Mouse (Mus musculus): Measurements from ENCODE around the gene E130114P18Rik. TPM values are rescaled to one million over a fixed set of nuclear protein-coding genes. Genes with fewer than 3 reads are reported as not detected.

The E130114P18Rik gene
- total RNA-seq, 2 experiments from 2014 or later = 1.4 TPM

DNA sequence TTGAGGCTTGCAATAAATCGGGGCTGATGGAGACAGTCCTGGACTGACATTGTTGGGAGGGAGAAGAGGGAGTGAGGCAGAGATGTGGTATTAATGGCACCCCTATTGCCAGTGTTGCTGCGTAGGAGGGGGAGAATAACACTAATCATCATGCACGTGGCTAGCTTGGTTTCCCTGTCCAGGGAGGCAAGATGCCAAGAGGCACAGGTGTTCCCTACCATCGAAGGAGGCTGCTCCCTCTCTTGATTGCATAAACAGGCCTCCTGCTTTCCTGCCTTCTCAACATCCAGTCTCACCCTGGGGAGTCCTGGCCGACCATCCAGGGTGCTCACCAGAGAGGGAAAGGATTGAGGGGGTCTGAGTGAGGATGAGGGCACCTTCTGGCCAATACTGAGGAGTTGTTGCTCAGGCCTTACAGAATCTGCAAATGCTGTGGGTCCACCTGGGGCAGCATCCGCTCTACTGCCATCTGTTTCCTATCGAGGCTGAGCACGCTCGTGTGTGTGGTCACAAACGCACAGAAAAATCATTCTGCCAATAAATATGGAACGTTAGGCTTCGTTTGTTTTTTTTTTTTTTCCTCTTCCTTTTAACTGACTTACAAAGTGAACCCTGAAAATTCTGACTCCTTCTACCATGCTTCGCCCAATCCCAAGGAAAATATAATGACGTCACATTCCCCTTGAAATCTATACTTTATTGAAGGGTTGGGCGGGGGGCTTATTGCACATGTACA is 130.0 kb downstream of the E130114P18Rik start:
- peak; percentile 11 for DNase-seq

DNA sequence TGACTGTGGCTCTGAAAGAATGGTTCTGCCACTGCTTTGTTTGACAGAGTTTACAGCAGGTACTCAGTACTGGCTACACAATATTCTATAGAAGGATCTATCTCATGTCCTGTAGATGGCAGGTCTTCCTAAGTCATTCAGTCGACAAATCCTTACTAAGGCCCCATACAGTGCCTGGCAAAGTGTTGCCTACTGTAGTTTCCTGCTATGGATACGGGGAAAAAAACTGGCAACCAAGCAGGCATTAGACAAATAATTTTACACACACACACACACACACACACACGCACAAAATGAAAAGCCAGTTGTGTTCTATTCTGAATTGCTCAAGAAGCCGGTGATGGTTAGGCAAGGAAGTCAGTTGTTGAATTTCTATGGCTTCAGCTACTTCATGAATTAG is 130.6 kb downstream of the E130114P18Rik start:
- no peak for DNase-seq

DNA sequence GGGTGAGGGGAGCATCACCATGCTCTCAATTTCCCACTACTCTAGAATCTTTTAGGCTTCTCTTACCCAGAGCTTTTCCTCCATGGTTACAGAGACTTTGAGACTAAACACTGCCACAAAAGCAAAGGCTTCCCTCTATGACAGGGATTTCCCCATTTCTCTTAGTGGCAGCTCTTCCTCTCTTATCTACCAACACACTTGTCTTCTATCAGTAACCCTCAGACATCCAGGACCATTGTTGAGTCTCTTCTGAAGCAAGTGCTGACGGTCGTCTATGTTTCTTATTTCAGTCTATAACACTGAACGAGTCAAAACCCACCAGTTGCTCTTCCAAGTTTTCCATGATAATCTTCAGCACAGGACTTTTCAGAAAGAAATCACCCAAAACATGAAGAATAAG is 137.5 kb downstream of the E130114P18Rik start:
- DNase-seq = no peak

DNA sequence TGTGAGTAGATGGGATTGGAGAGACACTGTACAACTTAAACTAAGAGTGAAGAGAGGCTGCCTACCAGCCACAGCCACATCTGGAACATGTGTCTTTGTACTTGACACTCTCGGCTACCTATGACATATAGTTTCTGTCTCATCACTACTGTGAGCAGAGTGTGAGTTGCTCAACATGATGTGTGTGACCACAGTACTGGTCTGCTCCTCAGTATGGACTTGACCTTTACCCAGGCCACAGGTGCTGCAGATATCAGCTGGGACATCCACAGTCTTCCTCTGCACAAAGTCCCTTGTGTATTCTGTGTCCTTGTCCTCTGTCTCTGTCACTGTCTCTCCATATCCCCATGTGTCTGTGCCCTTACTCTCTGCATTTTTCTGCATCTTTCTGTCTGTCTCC is 141.3 kb downstream of the E130114P18Rik start:
- DNase-seq = no peak

DNA sequence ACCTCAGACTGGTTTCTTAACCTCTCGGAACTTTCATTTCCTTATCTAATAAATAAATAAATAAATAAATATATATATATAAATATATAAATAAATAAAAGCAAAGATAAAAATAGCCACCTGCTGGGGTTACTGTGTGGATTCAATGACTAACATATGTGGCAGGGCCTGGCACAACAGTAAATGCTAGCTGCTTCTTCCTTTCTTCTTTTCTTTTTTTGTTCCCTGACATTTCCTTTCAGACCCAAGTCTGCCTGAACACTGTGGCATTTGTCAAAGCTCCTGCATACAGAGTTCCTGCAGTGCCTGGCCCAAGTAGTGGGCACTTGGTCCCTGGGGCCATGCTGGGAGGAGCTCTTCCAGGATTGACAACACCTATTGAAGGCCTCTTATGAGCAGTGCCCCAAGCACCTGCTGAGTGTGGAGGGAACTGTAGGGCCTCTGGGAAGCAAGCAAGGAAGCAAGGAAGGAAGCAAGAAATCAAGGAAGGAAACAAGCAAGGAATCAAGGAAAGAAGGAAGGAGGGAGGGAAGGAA is 142.1 kb downstream of the E130114P18Rik start:
- DNase-seq = no peak

DNA sequence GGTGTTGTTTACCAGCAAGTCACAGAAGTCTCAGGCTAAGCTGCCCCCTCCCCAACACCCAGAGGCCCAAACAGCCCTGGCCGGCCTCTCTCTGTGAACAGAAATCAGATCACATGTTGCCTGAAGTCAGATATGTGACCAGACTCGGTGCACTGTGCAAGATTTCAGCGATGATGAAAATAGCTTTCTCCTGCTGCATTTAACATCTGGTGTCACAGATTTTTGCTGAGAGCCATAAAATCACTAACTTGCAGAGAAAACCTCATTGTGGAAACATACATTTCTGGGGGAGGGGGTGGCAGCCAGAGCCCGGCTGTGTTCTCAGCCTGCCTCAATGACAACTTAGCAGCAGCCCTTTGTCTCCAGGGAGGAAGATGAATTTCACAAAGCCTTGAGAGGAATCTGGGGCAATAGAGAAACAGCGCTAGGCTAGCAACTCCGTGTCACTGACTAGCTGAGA is 142.6 kb downstream of the E130114P18Rik start:
- no peak for DNase-seq

DNA sequence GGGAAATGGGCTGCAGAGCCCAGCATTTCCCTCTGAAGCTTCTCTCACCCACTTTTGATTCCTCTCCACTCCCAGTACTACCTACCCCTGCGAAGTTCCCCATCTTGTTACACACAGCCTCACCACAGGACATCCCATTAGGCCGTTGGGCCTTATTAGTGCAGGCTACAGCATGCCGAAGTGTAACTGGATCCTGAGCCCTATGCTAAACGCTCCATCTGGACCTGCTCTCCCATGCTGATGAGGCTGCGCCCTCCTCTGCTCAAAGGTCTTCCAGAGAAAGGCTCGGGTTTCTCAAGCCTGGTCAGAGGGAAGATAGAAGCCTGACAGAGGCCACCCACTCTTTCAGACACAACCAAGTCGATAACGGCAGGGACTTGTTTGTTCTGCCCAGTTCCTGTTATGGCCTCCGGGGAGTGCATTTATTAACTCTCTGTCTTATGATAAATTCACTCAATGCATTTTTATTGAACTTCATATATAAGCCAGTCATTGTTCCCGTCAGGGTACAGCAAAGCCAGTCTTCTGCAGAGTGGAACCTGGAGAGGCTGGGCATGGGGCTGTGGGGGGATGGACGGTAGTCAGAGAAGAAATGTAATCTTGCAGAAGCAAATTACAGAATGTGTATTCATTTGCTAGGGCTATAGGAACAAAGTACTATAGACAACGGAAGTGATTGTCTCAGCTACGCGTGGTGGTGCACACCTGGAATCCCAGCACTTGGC is 148.8 kb downstream of the E130114P18Rik start:
- no peak for DNase-seq

DNA sequence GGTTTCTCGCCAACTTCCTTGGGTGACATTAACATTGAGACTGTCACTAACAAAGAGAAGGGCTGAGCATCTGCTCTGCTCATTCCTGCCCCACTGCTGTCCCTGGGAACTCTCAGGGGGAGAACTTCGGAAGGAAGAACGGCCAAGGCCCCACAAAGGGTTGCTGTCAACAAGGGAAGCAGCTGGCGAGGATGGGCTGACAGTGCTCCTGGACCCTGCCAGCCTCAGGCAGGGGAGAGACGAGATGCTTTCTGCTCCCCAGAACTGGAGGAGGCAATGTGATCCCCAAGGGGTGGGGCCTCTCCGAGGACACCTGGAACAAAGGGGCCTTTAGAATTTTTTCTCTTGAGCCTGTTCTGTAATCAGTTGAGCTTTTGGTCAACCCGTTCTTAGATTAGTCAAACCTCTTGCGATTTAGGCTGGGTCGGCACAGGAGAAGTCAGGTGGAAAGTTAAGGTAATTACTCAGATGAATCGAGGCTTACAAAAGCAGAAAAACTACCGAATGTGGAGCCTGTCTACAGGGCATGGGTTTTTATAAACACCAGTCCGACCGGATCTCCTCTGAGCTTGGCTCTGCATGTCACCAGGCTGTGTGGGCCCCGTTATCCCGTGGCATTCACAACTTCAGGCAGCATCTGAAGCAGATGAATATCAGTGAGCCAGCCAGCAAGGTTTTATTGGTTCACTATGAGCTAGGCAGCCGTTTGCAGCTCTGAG is 151.7 kb downstream of the E130114P18Rik start:
- DNase-seq = no peak

DNA sequence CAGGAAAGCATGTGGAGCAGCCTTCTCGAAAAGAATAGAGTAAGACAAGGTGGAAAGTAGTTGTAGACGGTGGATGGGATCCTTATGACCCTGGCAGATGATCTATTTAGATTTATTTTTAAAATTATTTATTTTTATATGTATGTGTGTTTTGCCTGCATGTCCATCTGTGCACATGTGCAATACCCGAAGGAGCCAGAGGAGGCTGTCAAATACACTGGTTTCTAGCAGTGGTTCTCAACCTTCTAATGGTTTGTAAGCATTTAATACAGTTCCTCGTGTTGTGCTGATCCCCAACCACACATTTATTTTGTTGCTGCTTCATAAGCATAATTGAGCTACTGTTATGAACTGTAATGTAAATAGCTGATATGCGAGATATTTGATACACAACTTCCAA is 154.7 kb downstream of the E130114P18Rik start:
- no peak for DNase-seq

DNA sequence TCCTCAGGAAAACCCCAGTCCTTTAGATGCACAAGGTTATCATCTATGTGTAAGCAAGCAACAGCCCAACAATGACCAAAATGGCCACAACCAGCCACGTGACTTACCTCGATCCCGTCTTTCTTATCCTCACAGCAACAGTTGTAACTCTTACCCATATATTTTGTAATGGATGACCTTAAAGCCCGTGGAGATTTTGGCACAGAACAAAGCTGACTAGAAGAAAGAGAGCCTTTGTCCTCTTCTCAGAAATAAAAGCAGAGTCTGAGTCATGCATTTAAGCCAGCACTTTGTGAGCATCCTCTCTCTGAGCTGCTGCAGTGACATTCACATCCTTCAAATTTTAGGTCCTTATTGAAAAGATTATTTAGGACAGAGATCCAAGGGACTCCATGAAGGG is 156.1 kb downstream of the E130114P18Rik start:
- DNase-seq = no peak

DNA sequence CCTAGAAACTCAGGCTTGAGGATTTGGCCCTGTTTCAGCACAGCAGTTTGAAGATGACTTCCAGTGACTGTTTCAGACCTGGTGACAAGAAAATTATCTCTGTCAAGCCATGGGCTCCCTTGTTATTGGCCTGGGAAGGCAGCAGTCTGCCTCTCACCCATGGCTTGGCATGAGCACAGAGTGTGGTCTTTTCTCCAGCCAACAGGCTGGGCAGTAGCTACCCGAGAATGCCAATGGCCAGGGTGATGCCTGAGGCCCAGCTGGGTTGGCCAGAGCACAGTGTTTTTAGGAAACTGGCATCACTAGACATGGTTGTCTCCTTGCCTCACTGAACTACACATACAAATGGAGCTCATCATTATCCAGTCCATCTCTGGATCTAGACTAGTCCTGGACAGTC is 157.5 kb downstream of the E130114P18Rik start:
- peak; percentile 16 for DNase-seq

DNA sequence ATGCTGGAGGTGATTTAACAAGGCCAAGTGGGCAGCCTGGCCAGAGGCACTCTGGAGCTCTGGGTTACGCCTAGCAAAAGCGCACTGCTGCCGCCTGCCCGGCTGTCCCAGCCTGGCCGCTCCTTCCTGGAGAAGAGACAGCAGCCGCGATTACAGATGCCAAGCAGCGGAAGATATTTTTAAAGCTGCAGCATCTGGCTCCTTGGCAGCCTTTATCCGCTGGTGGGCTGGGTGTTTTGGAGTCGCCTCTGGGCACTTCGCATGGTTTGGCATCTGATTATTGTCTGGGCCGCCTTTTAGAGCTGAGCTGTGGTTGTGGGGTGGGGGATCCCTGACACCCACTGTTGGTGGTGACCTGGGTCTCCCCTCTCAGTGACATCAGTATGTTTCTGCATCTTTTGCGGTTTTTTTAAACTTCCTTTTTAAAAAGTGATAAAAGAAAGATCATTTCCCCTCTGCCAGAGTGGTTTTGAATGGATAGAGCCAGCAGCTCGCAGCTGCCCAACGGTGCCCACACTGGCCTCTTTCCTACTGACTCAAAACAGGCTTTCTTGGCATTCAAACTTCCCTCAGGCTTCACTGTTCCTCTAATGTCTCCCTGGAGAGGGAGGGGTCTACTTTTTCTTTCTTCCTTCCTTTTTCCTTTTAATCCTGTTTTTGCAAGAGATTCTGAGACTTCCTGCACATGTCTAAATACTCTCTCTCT is 159.1 kb downstream of the E130114P18Rik start:
- DNase-seq = peak; percentile 57

DNA sequence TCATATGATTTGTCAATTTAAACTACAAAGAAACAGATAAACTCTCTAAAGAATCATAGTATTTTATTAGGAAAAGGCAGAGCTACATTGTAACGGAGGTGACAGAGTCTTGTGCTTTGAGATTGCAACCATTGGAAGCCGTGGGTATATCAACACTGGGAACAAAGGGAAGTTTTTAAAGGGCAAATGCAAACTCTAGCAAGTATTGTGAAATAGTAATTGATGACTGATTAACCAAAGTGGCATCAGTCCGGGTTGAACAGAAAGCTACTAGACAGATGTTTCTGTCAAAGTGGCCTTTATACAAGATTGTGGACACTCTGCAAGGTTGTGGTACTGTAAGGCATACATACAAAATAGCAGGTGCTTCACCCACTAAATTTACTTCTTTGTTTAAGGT is 162.8 kb downstream of the E130114P18Rik start:
- DNase-seq = no peak

DNA sequence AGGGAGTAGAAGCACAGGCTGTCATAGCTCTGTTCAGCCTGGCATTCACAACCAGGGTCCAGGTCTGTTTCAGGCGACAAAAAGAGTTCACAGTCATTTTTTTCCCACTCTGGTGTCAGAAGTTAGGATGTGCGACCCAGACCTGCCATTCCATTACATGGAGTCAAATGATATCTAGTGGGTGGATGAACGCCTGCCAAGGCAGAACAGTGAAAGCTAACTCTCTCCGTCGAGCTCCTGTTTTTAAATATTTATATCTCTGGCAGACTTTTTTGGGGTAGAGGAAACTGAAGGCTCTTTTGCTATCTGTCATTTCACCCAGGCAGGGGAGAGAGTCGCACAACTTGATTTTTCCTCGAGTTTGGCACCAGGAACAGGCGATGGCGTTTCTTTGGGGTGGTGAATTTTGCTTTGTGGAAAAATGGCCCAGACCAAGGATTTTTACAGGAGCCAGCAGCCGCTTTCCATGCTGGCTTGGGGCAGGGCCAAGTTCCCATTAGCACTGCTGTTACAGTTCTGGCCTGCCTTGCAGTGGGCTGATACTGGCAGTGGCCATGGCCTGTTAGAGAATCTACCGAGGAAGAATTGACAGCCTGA is 166.5 kb downstream of the E130114P18Rik start:
- peak; percentile 80 for DNase-seq

DNA sequence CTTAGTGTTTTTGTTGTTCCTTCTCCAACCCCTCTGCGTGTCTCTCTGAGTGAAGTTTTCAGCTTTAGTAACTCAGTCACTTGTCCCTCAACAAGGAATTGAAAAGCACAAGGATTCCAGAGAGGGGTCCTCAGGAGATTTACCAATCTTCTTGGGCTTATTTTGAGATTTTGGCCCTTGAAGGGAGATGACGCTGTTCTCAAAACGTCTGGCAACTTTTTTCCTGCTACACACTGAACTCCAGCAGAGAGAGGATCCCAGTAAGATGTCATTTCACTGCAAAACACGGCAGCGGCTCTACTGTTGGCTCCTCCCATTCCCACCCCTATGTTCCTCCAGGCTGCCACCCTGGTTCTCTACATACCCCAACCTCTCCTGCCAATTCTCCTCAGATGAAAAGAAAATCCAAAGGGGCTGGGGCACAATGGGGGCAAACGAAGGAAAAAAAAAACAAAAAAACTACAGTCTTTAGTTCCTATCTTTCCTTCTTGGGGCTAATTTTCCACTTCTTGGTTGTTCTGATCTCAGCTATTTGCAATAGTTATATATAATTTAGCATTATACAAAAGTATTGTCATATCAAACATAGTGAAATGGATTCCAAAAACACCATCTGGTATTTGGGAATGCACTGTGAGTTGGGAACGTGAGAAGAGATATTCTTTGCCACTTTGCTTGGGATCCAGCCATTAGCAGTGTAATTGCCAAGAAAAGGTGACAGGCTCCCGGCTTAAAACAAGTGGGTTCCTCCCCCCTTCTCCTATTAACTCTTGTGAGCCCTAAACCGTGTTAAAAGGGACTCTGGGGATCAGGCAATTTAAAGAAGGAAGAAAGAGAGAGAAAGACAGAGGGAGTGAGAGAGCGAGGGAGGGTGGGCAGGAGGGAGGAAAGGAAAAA is 167.8 kb downstream of the E130114P18Rik start:
- no peak for DNase-seq

DNA sequence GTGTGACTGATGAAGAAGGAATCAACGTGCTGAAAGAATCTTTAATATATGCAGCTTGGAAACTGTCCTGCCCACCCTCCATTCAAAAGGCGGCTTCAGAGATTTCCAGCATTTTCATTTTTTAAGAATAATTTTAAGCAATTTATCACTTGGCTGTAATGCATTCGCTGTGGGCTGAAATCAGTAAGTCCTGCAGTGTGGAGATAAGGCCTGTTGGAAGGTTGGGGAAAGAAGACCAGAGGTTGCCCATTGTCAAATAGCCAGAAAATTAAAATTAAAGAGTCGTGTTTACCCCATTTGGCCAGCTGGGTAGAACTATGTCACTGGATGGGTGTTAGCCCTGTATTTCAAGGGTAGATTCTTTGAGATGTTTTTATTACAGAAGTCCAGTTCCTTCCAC is 168.5 kb downstream of the E130114P18Rik start:
- no peak for DNase-seq

DNA sequence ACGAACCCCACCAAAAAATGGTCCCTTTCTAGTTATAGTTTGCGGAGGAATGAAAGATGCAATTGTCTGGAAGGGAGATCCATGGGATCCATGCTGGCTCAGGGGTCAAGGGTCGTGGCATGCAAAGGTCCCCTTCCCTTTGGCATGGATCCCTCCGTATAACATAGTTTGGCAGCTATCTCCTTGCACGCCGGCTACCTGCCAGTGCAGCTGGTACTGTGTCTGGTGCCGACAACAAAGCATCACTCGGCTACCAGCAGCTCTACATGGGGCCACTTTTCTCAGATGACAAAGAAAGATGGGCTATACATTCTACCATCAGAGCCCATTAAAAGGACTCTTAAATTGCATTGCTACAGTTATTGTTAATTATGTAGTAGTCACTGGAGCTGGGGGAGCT is 169.2 kb downstream of the E130114P18Rik start:
- DNase-seq = no peak

DNA sequence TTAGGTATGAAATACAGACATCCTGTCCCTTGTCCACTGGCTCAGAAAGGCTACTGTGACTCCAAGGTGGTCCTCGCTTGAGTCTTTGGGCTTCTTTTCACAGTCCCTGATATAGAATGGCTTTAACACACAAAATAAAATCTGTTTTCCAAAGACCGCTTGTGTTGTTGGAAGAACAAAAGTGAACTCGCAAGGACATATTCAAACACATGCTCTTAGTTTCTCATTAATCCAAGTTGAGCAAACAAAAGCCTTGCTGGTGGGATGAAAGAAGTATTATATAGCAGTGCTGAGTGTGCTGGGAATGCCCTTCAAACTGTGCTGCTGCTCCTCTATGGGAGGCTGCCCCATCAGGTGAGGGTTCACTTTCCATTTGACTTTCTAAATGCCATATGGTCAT is 169.7 kb downstream of the E130114P18Rik start:
- no peak for DNase-seq

DNA sequence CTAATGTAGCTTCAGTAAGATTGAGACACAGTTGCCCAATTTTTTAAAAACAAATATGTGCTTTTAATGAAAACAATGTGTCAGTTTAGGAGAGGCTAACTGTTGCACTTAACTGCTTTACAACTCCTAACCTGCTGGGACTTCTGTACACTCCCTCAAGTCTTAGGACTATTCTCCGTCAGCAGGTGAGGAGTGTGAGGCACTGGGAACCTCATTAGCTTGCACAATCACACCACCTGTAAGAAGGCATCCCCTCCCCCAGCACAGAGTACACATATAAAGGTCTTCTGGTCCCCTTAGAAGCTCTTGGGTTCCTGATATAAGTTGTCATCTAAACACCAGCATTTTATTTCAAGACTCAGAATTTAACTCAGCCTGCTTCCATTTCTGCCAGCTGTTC is 170.7 kb downstream of the E130114P18Rik start:
- no peak for DNase-seq

DNA sequence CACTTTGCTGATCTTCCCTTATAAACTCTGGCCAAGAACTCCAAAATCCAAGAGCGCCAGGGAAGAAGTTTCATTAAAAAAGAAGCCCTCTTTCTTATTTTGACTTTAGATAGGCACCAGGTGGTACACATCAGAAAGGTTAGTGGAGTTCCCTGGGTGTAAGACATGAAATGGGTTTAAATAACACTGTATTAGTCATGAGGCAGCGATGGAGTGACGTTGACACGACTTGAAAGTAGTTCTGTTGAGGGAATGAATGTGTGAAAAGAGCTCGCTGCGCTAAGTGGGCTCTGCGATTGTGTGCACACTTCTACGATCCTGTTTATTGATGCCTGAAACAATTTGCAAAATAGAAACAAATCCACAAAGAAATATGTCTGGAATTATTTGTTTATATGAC is 171.4 kb downstream of the E130114P18Rik start:
- DNase-seq = no peak

DNA sequence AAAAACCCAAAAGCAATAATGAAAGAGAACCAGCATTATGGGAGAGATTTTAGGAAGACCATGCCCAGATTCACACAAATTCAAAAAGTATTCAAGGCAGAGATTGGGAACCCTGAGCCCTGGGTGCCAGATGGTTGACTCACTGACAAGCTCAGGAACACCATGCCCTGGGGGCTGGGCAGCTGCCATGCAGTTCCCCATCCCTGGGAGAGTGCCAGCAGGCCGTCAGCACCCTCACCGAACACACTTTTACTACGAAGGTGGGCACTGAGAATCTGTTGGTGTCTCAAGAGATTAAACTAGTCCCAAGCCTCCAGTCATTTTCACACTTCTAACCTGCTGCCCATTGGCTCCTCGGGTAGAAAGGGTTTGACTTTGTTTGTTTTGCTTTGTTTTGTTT is 175.3 kb downstream of the E130114P18Rik start:
- no peak for DNase-seq
